8 mouse cellular contexts compared by ENCODE assay signal in genomic region chr11:108921506-108922455, GRCm38 (mm10). TPM values are rescaled to one million over a fixed set of nuclear protein-coding genes. Genes with fewer than 3 reads are reported as not detected.
DNase-seq lines count a peak whose midpoint lies in the region; ATAC-seq and TF ChIP-seq lines count a peak whose summit lies in the region.

No protein-coding gene starts in this region.

- peaks cover 26% of the 10 kb centered on the region for H3K27me3 ChIP-seq in E14TG2a.4 (ENCODE audit: insufficient read depth, low read length)
- no peaks in the 10 kb centered on the region for H3K27me3 ChIP-seq in embryonic facial prominence, embryonic 12.5 days
- H3K27me3 ChIP-seq in neural tube, embryonic 12.5 days (replicated peaks): no peaks in the 10 kb centered on the region

- H3K9ac ChIP-seq in embryonic facial prominence, embryonic 12.5 days: peak overlapping the region; percentile 93
- H3K9ac ChIP-seq in neural tube, embryonic 12.5 days: peak overlapping the region; percentile 91

- peaks cover 2% of the 10 kb centered on the region for H3K9me3 ChIP-seq in E14TG2a.4 (ENCODE audit: low read length)
- no peaks in the 10 kb centered on the region for H3K9me3 ChIP-seq in embryonic facial prominence, embryonic 12.5 days
- 0 out of 2 replicates have a peak, but pooled peaks cover 2% of the 10 kb centered on the region for H3K9me3 ChIP-seq in neural tube, embryonic 12.5 days

- H3K4me1 ChIP-seq in E14TG2a.4 (replicated peaks; ENCODE audit: low read depth, low read length): peaks cover 71% of the 10 kb centered on the region
- peaks cover 53% of the 10 kb centered on the region for H3K4me1 ChIP-seq in embryonic facial prominence, embryonic 12.5 days
- peaks cover 61% of the 10 kb centered on the region for H3K4me1 ChIP-seq in neural tube, embryonic 12.5 days

- peaks cover 14% of the 10 kb centered on the region; the same call in 1 of the 2 replicates for H3K36me3 ChIP-seq in E14TG2a.4 (ENCODE audit: insufficient read depth, low read length)
- H3K36me3 ChIP-seq in embryonic facial prominence, embryonic 12.5 days: no peaks in the 10 kb centered on the region
- no peaks in the 10 kb centered on the region; the same call in 1 of the 2 replicates for H3K36me3 ChIP-seq in neural tube, embryonic 12.5 days

- no peak for TF ChIP-seq CTCF in E14TG2a.4 (conservative IDR thresholded peaks at IDR 0.05; ENCODE audit: low read length)

- H3K27ac ChIP-seq in embryonic facial prominence, embryonic 12.5 days: peak overlapping the region; percentile 100
- H3K27ac ChIP-seq in neural tube, embryonic 12.5 days: peak overlapping the region; percentile 99

- H3K4me2 ChIP-seq in embryonic facial prominence, embryonic 12.5 days (replicated peaks): peak overlapping the region; percentile 84
- peak overlapping the region; percentile 93 for H3K4me2 ChIP-seq in neural tube, embryonic 12.5 days (replicated peaks)

- ATAC-seq in embryonic facial prominence, embryonic 12.5 days (ENCODE audit: insufficient number of reproducible peaks, insufficient read depth, low FRiP score, low TSS enrichment): no peak
- ATAC-seq in neural tube, embryonic 12.5 days (ENCODE audit: low FRiP score, low read depth): peak; percentile 11
- ATAC-seq in activated CD4-positive, CD25-positive, alpha-beta regulatory T cell, adult 4 months: no peak

- peak overlapping the region; percentile 91 for H3K4me3 ChIP-seq in E14TG2a.4 (replicated peaks; ENCODE audit: low read length)
- H3K4me3 ChIP-seq in embryonic facial prominence, embryonic 12.5 days: peak overlapping the region; percentile 88
- H3K4me3 ChIP-seq in neural tube, embryonic 12.5 days: peak overlapping the region; percentile 94

- WGBS in embryonic facial prominence, embryonic 12.5 days: under 1% methylated on average over 58 of the region's 62 CpGs
- 1% methylated on average over 61 of the region's 62 CpGs for WGBS in neural tube, embryonic 12.5 days

- peak; percentile 57 for DNase-seq in adrenal gland, postnatal 10 days
- no peak for DNase-seq in adrenal gland, adult 8-10 months
- DNase-seq in heart, postnatal 4 days: peak; percentile 42
- DNase-seq in liver: peak; percentile 27

RNA-seq across cellular contexts. Expression of gene Axin2, which starts 1.6 kb away (rescaled TPM):
- total RNA-seq in adrenal gland, postnatal 10 days (2021): 10 to 100 TPM; 31.5 to 35.3 TPM
- total RNA-seq in adrenal gland, adult 8-10 months (2022): 10 to 100 TPM; 42.3 to 93.1 (median 66.6) TPM
- polyA plus RNA-seq in embryonic facial prominence, embryonic 12.5 days (2016; fragmentation: Nextera tagmentation; extraction: Ambion mirVana): 15.1 and 17.5 TPM in 2 replicates
- total RNA-seq in heart, postnatal 4 days (2021): 1 to 10 TPM; 5.8 to 6.3 TPM
- polyA plus RNA-seq in neural tube, embryonic 12.5 days (2016; fragmentation: Nextera tagmentation; extraction: Ambion mirVana): 13.6 and 15.4 TPM in 2 replicates
- 10 to 100 TPM in 1 of 2 experiments, 1 to 10 TPM in 1; 7.7 to 12.7 TPM for polyA plus RNA-seq in activated CD4-positive, CD25-positive, alpha-beta regulatory T cell, adult 4 months (2017; shearing (Covaris generic))

Comparison
In these comparisons a context has a peak if more than half of its experiments do, and no peak if none do; other contexts are left out.
1. RNA of gene Axin2, which starts 1.6 kb away (total RNA-seq): 42.3 to 93.1 TPM in adrenal gland, adult 8-10 months and 31.5 to 35.3 TPM in adrenal gland, postnatal 10 days; 5.8 to 6.3 TPM in heart, postnatal 4 days; every median in the first group is over 4 times any median in the second.
2. Peak in every context shown above with its lines, with median percentiles within 50 percentile points of each other: H3K4me3 ChIP-seq.